Mouse (Mus musculus) monocyte, adult 2 months (primary cell): ENCODE results near the gene Phox2a.
A peak's percentile ranks its signal among the peaks of the same experiment; 100 is the strongest.

Experiments
- DNase-seq, 2 experiments: peaks; one replicate each; pipeline ENCODE4 v3.0.0; 2022; ENCODE audit warnings: low spot score in 2 of 2, low read depth in 1 of 2

Gene Phox2a

GRCm38 (mm10) chr7:101817861-101818401 lies at the start of gene Phox2a:
Gene Phox2a, plus strand, starts transcription at chr7:101818313.
- DNase-seq, result no peak

GRCm38 (mm10) chr7:101770051-101770450 lies 48.1 kb upstream of the Phox2a start:
- DNase-seq, result no peak

- DNase-seq, result no peak
Observed at GRCm38 (mm10) chr7:101771604-101772003, 46.5 kb upstream of the Phox2a start.

GRCm38 (mm10) chr7:101772687-101773086 lies 45.4 kb upstream of the Phox2a start:
- no peak for DNase-seq

GRCm38 (mm10) chr7:101777053-101777452 lies 41.1 kb upstream of the Phox2a start:
- no peak for DNase-seq

GRCm38 (mm10) chr7:101820295-101821030 lies 2.4 kb downstream of the Phox2a start:
- DNase-seq, result no peak

GRCm38 (mm10) chr7:101821571-101822501 lies 3.7 kb downstream of the Phox2a start:
- DNase-seq, result no peak

- DNase-seq, result no peak
Observed at GRCm38 (mm10) chr7:101822836-101823757, 5.0 kb downstream of the Phox2a start.

GRCm38 (mm10) chr7:101823758-101824630 lies 5.9 kb downstream of the Phox2a start:
- no peak for DNase-seq

- no peak for DNase-seq
Observed at GRCm38 (mm10) chr7:101830373-101830772, 12.3 kb downstream of the Phox2a start.

GRCm38 (mm10) chr7:101831437-101831836 lies 13.3 kb downstream of the Phox2a start:
- DNase-seq, result no peak

GRCm38 (mm10) chr7:101832372-101832771 lies 14.3 kb downstream of the Phox2a start:
- no peak for DNase-seq

GRCm38 (mm10) chr7:101833352-101833751 lies 15.2 kb downstream of the Phox2a start:
- no peak for DNase-seq

- DNase-seq, result no peak
Observed at GRCm38 (mm10) chr7:101833916-101834584, 15.9 kb downstream of the Phox2a start.

GRCm38 (mm10) chr7:101834903-101835302 lies 16.8 kb downstream of the Phox2a start:
- no peak for DNase-seq

GRCm38 (mm10) chr7:101835457-101836109 lies 17.5 kb downstream of the Phox2a start:
- DNase-seq, result no peak

GRCm38 (mm10) chr7:101836271-101837153 lies 18.4 kb downstream of the Phox2a start:
- DNase-seq, result peak in 1 of 2 experiments; percentile 27

GRCm38 (mm10) chr7:101837154-101837605 lies 19.1 kb downstream of the Phox2a start:
- no peak for DNase-seq
